17 mouse cellular contexts compared by ENCODE assay signal in genomic region chr5:44999032-44999431, GRCm38 (mm10).
DNase-seq lines count a peak whose midpoint lies in the region; ATAC-seq and TF ChIP-seq lines count a peak whose summit lies in the region.
"Had no signal": no experiment of that assay in that cellular context is flagged by ENCODE, and none has a peak within 500 bp of the region (broad histone marks: within the 10 kb centered on the region; RNA-seq: fewer than 3 reads in every experiment).

No protein-coding gene starts in this region.

- ATAC-seq in forebrain, embryonic 14.5 days, result no peak
- no peak for ATAC-seq in limb, embryonic 14.5 days (ENCODE audit: low FRiP score, low read depth)
- ATAC-seq: forebrain, embryonic 16.5 days had no signal

- DNase-seq in forebrain, embryonic 14.5 days (ENCODE audit: low spot score), result peak; percentile 10
- DNase-seq in forebrain, embryonic 10.5 days (ENCODE audit: extremely low spot score, low spot score), result no peak
- DNase-seq in fibroblast of lung, adult 2 months (ENCODE audit: low read depth), result peak; percentile 76
- DNase-seq in limb, embryonic 14.5 days (ENCODE audit: low spot score), result peak; percentile 34
- DNase-seq in lung, postnatal 25 days (ENCODE audit: low spot score), result peak; percentile 17
- no peak for DNase-seq in heart, adult 18-20 months
- no peak for DNase-seq in adrenal gland, postnatal 36 days
- DNase-seq in thymus, postnatal 14 days, result no peak
- DNase-seq: adrenal gland, postnatal 25 days; cerebellum, adult 11 months; cerebellum, adult 8-10 months; cerebellum, postnatal 25 days; gastrocnemius, postnatal 14 days had no signal

- no peaks in the 10 kb centered on the region for H3K9me3 ChIP-seq in forebrain, embryonic 14.5 days (replicated peaks; ENCODE audit: control insufficient read depth, low read length)
- H3K9me3 ChIP-seq in forebrain, embryonic 10.5 days, result no peaks in the 10 kb centered on the region
- no peaks in the 10 kb centered on the region for H3K9me3 ChIP-seq in limb, embryonic 14.5 days (ENCODE audit: control insufficient read depth, low read length)
- H3K9me3 ChIP-seq: embryonic facial prominence, embryonic 13.5 days; heart, embryonic 12.5 days; hindbrain, embryonic 15.5 days had no signal

- H3K36me3 ChIP-seq in forebrain, embryonic 14.5 days (ENCODE audit: control insufficient read depth, insufficient read depth, low read length), result no peaks in the 10 kb centered on the region
- no peaks in the 10 kb centered on the region for H3K36me3 ChIP-seq in forebrain, embryonic 10.5 days (replicated peaks)
- H3K36me3 ChIP-seq in limb, embryonic 14.5 days (ENCODE audit: control insufficient read depth, insufficient read depth, low read length), result no peaks in the 10 kb centered on the region
- H3K36me3 ChIP-seq: embryonic facial prominence, embryonic 13.5 days; heart, embryonic 12.5 days; hindbrain, embryonic 15.5 days had no signal

- H3K4me2 ChIP-seq in forebrain, embryonic 14.5 days (ENCODE audit: low read length), result no peak overlapping the region
- no peak overlapping the region for H3K4me2 ChIP-seq in limb, embryonic 14.5 days (replicated peaks; ENCODE audit: low read depth, low read length, severe bottlenecking)
- H3K4me2 ChIP-seq: embryonic facial prominence, embryonic 13.5 days; heart, embryonic 12.5 days; hindbrain, embryonic 15.5 days had no signal

- 92% methylated on average over 3 of the region's 3 CpGs for WGBS in forebrain, embryonic 14.5 days
- WGBS in forebrain, embryonic 10.5 days, result 97% methylated on average over 3 of the region's 3 CpGs
- WGBS in limb, embryonic 14.5 days, result 38% methylated on average over 3 of the region's 3 CpGs

- H3K27me3 ChIP-seq in forebrain, embryonic 14.5 days (replicated peaks; ENCODE audit: control insufficient read depth, insufficient read depth, low read length), result no peaks in the 10 kb centered on the region
- no peaks in the 10 kb centered on the region for H3K27me3 ChIP-seq in forebrain, embryonic 10.5 days (ENCODE audit: poor library complexity, severe bottlenecking)
- H3K27me3 ChIP-seq in limb, embryonic 14.5 days (ENCODE audit: control insufficient read depth, insufficient read depth, low read length), result no peaks in the 10 kb centered on the region
- H3K27me3 ChIP-seq: embryonic facial prominence, embryonic 13.5 days; heart, embryonic 12.5 days; hindbrain, embryonic 15.5 days had no signal

- H3K4me1 ChIP-seq in forebrain, embryonic 14.5 days (ENCODE audit: control insufficient read depth, insufficient read depth, low read length), result 0 out of 2 replicates have a peak, but pooled peaks cover 2% of the 10 kb centered on the region
- no peaks in the 10 kb centered on the region for H3K4me1 ChIP-seq in forebrain, embryonic 10.5 days
- no peaks in the 10 kb centered on the region for H3K4me1 ChIP-seq in limb, embryonic 14.5 days (ENCODE audit: control insufficient read depth, insufficient read depth, low read length)
- H3K4me1 ChIP-seq: embryonic facial prominence, embryonic 13.5 days; heart, embryonic 12.5 days; hindbrain, embryonic 15.5 days had no signal

- no peak for TF ChIP-seq POLR2A in limb, embryonic 14.5 days (IDR thresholded peaks at IDR 0.05; ENCODE audit: borderline replicate concordance, extremely low read depth, insufficient read depth, insufficient read length)

- H3K4me3 ChIP-seq in forebrain, embryonic 14.5 days (ENCODE audit: low read depth, low read length), result no peak overlapping the region
- H3K4me3 ChIP-seq in forebrain, embryonic 10.5 days, result no peak overlapping the region
- H3K4me3 ChIP-seq in limb, embryonic 14.5 days (replicated peaks; ENCODE audit: low read length), result no peak overlapping the region
- H3K4me3 ChIP-seq: embryonic facial prominence, embryonic 13.5 days; heart, embryonic 12.5 days; hindbrain, embryonic 15.5 days had no signal

- no peak overlapping the region for H3K9ac ChIP-seq in forebrain, embryonic 14.5 days (ENCODE audit: low read length)
- H3K9ac ChIP-seq in limb, embryonic 14.5 days (ENCODE audit: low read depth, low read length, severe bottlenecking), result no peak overlapping the region
- H3K9ac ChIP-seq: embryonic facial prominence, embryonic 13.5 days; heart, embryonic 12.5 days; hindbrain, embryonic 15.5 days had no signal

- no peak overlapping the region for H3K27ac ChIP-seq in forebrain, embryonic 14.5 days (ENCODE audit: low read depth, low read length)
- no peak overlapping the region for H3K27ac ChIP-seq in forebrain, embryonic 10.5 days
- no peak overlapping the region for H3K27ac ChIP-seq in limb, embryonic 14.5 days (replicated peaks; ENCODE audit: low read depth, low read length)
- H3K27ac ChIP-seq: embryonic facial prominence, embryonic 13.5 days; hindbrain, embryonic 15.5 days had no signal

Comparison
In these comparisons a context has a peak if more than half of its experiments do, and no peak if none do; other contexts are left out.
1. DNase-seq: peak in forebrain, embryonic 14.5 days (single experiment), fibroblast of lung, adult 2 months (single experiment), limb, embryonic 14.5 days (single experiment) and lung, postnatal 25 days (single experiment); none in forebrain, embryonic 10.5 days (single experiment), heart, adult 18-20 months (0 of 2), adrenal gland, postnatal 36 days (0 of 2) and thymus, postnatal 14 days (single experiment).